Mouse (Mus musculus): ENCODE results near the gene Foxa1.

DNA sequence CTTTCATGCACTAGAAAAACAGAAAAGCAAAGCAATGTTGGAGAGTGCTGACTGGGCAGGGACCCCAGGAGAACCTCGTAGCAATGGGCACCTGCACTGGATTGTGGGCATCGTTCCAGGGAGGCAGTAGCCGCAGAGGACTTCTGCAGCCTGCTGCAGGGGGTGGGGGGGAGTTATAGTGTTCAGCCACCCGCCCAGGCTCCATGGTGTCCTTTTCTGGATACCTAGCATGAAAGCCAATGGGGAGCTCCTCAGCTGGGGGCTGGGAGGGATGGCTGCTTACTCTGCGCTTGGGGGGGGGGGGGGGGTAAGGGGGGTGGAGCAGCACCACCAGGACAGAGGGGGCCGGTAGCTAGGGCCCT is 12.2 kb downstream of the Foxa1 start:
- TF ChIP-seq POLR2A (IDR thresholded peaks at IDR 0.05; ENCODE audit: low read depth, low read length), result no peak
- no peak for TF ChIP-seq CTCF (IDR thresholded peaks at IDR 0.05; ENCODE audit: extremely low read depth, insufficient read length, insufficient replicate concordance, low read depth, low read length)
